Mouse (Mus musculus) liver, embryonic 14.5 days (tissue): Measurements from ENCODE around the gene Ntsr2. TPM values are rescaled to one million over a fixed set of nuclear protein-coding genes. Genes with fewer than 3 reads are reported as not detected.
A peak's percentile ranks its signal among the peaks of the same experiment; 100 is the strongest.

ENCODE experiments used
- ATAC-seq: fragments of 200-750 bp; cut with Nextera tagmentation; 2 replicates; pipeline ENCODE4 v1.8.0; 2017; ENCODE audit warnings: moderate number of reproducible peaks, mild to moderate bottlenecking, moderate library complexity; ENCODE audit not compliant: insufficient read depth
- DNase-seq, 3 experiments: peaks; one replicate each; pipeline ENCODE4 v3.0.0-alpha.2; 2012 to 2013; ENCODE audit warnings: low read depth in 3 of 3, low spot score in 3 of 3
- H3K27ac ChIP-seq: fragments of 300-500 bp; sonication (generic); 2 replicates; pipeline ENCODE4 v1.5.1; 2014; ENCODE audit warnings: moderate library complexity, mild to moderate bottlenecking, control low read depth, inconsistent platforms
- H3K27me3 ChIP-seq: fragments of 300-500 bp; sonication (generic); 2 replicates; pipeline ENCODE4 v1.6.1; 2014; ENCODE audit warnings: mild to moderate bottlenecking, low read length, moderate library complexity; ENCODE audit not compliant: control insufficient read depth, insufficient read depth
- H3K36me3 ChIP-seq: fragments of 300-500 bp; sonication (generic); replicated peaks from 2 replicates; pipeline ENCODE4 v1.6.1; 2014; ENCODE audit warnings: low read depth; ENCODE audit not compliant: control insufficient read depth, insufficient read depth
- H3K4me1 ChIP-seq, 2 experiments: fragments of 200-500 bp in 1 of 2; fragments of 300-500 bp in 1 of 2; sonication (generic) in 1 of 2; replicated peaks; 2 replicates each; pipeline ENCODE4 v1.6.1; 2012 to 2014; ENCODE audit warnings: antibody characterized with exemption in 1 of 2, inconsistent platforms in 1 of 2, low read length in 1 of 2; ENCODE audit not compliant: control insufficient read depth in 2 of 2, insufficient read depth in 2 of 2
- H3K4me2 ChIP-seq: fragments of 300-500 bp; sonication (generic); 2 replicates; pipeline ENCODE4 v1.6.1; 2014; ENCODE audit warnings: low read depth, mild to moderate bottlenecking, control low read depth, moderate library complexity
- H3K4me3 ChIP-seq, 2 experiments: fragments of 200-500 bp in 1 of 2; fragments of 300-500 bp in 1 of 2; sonication (generic) in 1 of 2; 2 replicates each; pipeline ENCODE4 v1.5.1; 2012 to 2014; ENCODE audit warnings: low read depth in 2 of 2, low read length in 2 of 2, mild to moderate bottlenecking in 2 of 2, control low read depth in 1 of 2, inconsistent platforms in 1 of 2, moderate library complexity in 1 of 2; ENCODE audit not compliant: insufficient read depth in 1 of 2
- H3K9ac ChIP-seq: fragments of 300-500 bp; sonication (generic); replicated peaks from 2 replicates; pipeline ENCODE4 v1.6.1; 2014; ENCODE audit warnings: mild to moderate bottlenecking, control low read depth, moderate library complexity
- H3K9me3 ChIP-seq: fragments of 300-500 bp; sonication (generic); 2 replicates; pipeline ENCODE4 v1.6.1; 2016; ENCODE audit warnings: low read length, mixed read lengths; ENCODE audit not compliant: control insufficient read depth
- CTCF ChIP-seq: IDR thresholded peaks from 2 replicates; pipeline ENCODE4 v1.5.1; 2016; ENCODE audit warnings: antibody characterized with exemption, low read depth, control low read depth
- EP300 ChIP-seq: IDR thresholded peaks from 2 replicates; pipeline ENCODE4 v1.6.1; 2016; ENCODE audit warnings: antibody characterized with exemption, low read depth
- WGBS: fragments of 180-500 bp; shearing (Covaris S2); extraction: QIAGEN DNeasy Blood & Tissue Kit; methylation state at CpG from one replicate; pipeline ENCODE4 v1.1.7; 2014; ENCODE audit not compliant: insufficient replicate concordance; 5-methylcytosine and 5-hydroxymethylcytosine counted together
- polyA plus RNA-seq, 2 experiments: library from polyadenylated mRNA; depleted of rRNA in 1 of 2; stranded (reverse) in 1 of 2; unstranded in 1 of 2; fragments of >200 nt; fragmentation: Nextera tagmentation in 1 of 2; extraction: Ambion mirVana in 1 of 2; gene quantifications; 2 replicates each; pipeline versions ENCODE4 v1.2.1 to v1.2.3; 2012 to 2014

Gene Ntsr2
- polyA plus RNA-seq, 2 experiments = not detected

- no peaks in the 10 kb centered on the region for H3K36me3 ChIP-seq
- peaks cover 0 to 8% of the 10 kb centered on the region in 2 experiments; a peak in 1 of 4 replicates for H3K4me1 ChIP-seq
- no peak overlapping the region for H3K4me3 ChIP-seq
- H3K9me3 ChIP-seq = no peaks in the 10 kb centered on the region
- H3K27ac ChIP-seq = no peak overlapping the region
- TF ChIP-seq CTCF (no peak), EP300 (no peak)
- no peaks in the 10 kb centered on the region for H3K27me3 ChIP-seq
- ATAC-seq (peak; percentile 74), DNase-seq (peak; percentile 11 to 30 (median 26))
- WGBS = 49% methylated on average over 12 of the region's 12 CpGs
- H3K9ac ChIP-seq = no peak overlapping the region
- no peak overlapping the region for H3K4me2 ChIP-seq
Observed at GRCm38 (mm10) chr12:16618512-16619274, 34.5 kb upstream of the Ntsr2 start.

DNA sequence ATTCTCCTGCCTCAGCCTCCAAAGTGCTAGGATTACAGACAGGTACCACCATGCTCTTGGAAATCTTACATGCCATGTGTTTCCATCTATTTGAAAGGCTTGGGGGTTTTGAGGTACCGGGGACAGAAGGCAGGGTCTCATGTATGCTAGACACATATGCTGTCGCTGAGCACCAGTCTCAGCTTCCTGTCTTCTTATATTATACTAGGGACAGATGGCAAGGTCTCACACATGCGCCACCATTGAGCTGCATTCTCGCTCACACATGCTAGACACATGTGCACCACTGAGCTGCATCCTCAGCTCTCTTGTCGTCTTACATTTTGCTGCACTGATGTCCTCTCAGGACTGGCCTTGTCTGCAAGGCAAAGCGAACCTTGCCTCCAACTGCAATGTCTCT is 33.7 kb upstream of the Ntsr2 start:
- ATAC-seq (no peak), DNase-seq (no peak)
- no peak overlapping the region for H3K9ac ChIP-seq
- H3K27ac ChIP-seq = no peak overlapping the region
- 51% methylated on average over 6 of the region's 6 CpGs for WGBS
- TF ChIP-seq CTCF = no peak
- no peak for TF ChIP-seq EP300
- no peaks in the 10 kb centered on the region for H3K36me3 ChIP-seq
- peaks cover 0 to 8% of the 10 kb centered on the region in 2 experiments; a peak in 1 of 4 replicates for H3K4me1 ChIP-seq
- H3K4me2 ChIP-seq = no peak overlapping the region
- no peak overlapping the region for H3K4me3 ChIP-seq
- H3K27me3 ChIP-seq = no peaks in the 10 kb centered on the region
- H3K9me3 ChIP-seq = no peaks in the 10 kb centered on the region

DNA sequence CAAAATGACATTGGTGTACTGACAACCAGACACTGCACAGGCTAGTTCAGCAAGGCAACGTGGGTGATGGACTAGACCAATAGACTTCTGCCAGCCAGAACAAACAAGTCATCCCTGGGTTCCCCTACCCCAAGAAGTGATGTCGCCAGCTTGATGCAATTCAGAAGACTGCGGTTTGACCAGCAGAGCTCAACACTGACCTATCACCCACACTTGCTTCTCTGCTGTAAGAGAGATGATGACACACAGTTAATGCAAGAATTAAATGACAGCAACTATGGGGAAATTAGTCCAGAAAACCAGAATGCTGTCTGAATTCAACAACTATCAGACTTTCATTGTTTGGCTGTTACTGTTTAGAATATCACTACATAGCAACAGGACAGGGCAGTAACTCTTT is 33.0 kb upstream of the Ntsr2 start:
- ATAC-seq = no peak
- H3K36me3 ChIP-seq = no peaks in the 10 kb centered on the region
- H3K27me3 ChIP-seq = no peaks in the 10 kb centered on the region
- no peak overlapping the region for H3K4me3 ChIP-seq
- H3K9me3 ChIP-seq = no peaks in the 10 kb centered on the region
- no peak for TF ChIP-seq EP300
- no peak for TF ChIP-seq CTCF
- H3K9ac ChIP-seq = no peak overlapping the region
- no peak for DNase-seq
- H3K27ac ChIP-seq = no peak overlapping the region
- peaks cover 0 to 8% of the 10 kb centered on the region in 2 experiments; a peak in 1 of 4 replicates for H3K4me1 ChIP-seq
- H3K4me2 ChIP-seq = no peak overlapping the region
- WGBS = 57% methylated on average over 3 of the region's 3 CpGs

GRCm38 (mm10) chr12:16630152-16630865 is 22.9 kb upstream of the Ntsr2 start:
- DNase-seq = no peak
- no peaks in the 10 kb centered on the region for H3K4me1 ChIP-seq
- no peak for ATAC-seq
- no peak overlapping the region for H3K4me2 ChIP-seq
- WGBS = 52% methylated on average over 7 of the region's 7 CpGs
- no peaks in the 10 kb centered on the region for H3K27me3 ChIP-seq
- no peaks in the 10 kb centered on the region for H3K36me3 ChIP-seq
- no peak for TF ChIP-seq CTCF
- no peak for TF ChIP-seq EP300
- H3K27ac ChIP-seq = no peak overlapping the region
- no peak overlapping the region for H3K9ac ChIP-seq
- no peaks in the 10 kb centered on the region for H3K9me3 ChIP-seq
- no peak overlapping the region for H3K4me3 ChIP-seq

- ATAC-seq = no peak
- no peak overlapping the region for H3K9ac ChIP-seq
Observed at GRCm38 (mm10) chr12:16630866-16631185, 22.4 kb upstream of the Ntsr2 start.

More at GRCm38 (mm10) chr12:16630866-16631185, 22.4 kb upstream of the Ntsr2 start:
- TF ChIP-seq EP300 (no peak), CTCF (no peak)
- H3K27ac ChIP-seq = no peak overlapping the region
- H3K9me3 ChIP-seq = no peaks in the 10 kb centered on the region
- H3K4me1 ChIP-seq = no peaks in the 10 kb centered on the region
- 68% methylated on average over 1 of the region's 1 CpGs for WGBS
- H3K36me3 ChIP-seq = no peaks in the 10 kb centered on the region
- no peak overlapping the region for H3K4me2 ChIP-seq
- DNase-seq = no peak
- no peaks in the 10 kb centered on the region for H3K27me3 ChIP-seq
- no peak overlapping the region for H3K4me3 ChIP-seq
